10 mouse cellular contexts compared by ENCODE assay signal in the genomic region with DNA sequence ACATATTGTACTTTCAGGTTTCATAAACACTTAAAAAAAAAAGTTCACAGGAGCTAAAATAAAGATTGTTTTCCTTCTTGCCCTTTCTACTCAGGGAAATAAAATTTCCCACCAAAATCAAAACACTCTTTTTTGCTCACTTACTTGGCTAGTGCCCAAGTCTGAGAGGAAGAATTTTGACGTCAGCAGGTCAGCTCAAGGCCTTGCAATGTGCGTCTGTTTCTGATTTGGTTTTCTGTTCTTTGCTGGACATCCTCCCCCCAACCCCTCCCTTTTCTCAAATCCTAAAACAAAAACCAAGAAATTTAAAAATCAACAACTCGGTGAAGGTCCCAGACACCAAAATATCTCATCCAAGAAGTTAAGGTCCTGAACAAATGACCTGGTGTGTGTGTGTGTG.
DNase-seq lines count a peak whose midpoint lies in the region; ATAC-seq lines count a peak whose summit lies in the region.
"Had no signal": no experiment of that assay in that cellular context is flagged by ENCODE, and none has a peak within 500 bp of the region (broad histone marks: within the 10 kb centered on the region; RNA-seq: fewer than 3 reads in every experiment).

No protein-coding gene starts in this region.

- H3K4me2 ChIP-seq in lung, embryonic 16.5 days (ENCODE audit: low read depth, low read length), result no peak overlapping the region
- H3K4me2 ChIP-seq in forebrain, embryonic 14.5 days (ENCODE audit: low read length), result no peak overlapping the region
- no peak overlapping the region for H3K4me2 ChIP-seq in hindbrain, embryonic 13.5 days
- no peak overlapping the region for H3K4me2 ChIP-seq in forebrain, embryonic 16.5 days (ENCODE audit: low read length)

- peak; percentile 80 for DNase-seq in heart, adult 8-10 months (ENCODE audit: low spot score)
- no peak for DNase-seq in heart, postnatal 25 days (ENCODE audit: low spot score)
- DNase-seq in heart, postnatal 4 days, result peak; percentile 37
- DNase-seq in forebrain, embryonic 14.5 days (ENCODE audit: low spot score), result no peak

- no peaks in the 10 kb centered on the region for H3K27me3 ChIP-seq in lung, embryonic 16.5 days (ENCODE audit: control insufficient read depth, insufficient read depth, low read depth, low read length)
- H3K27me3 ChIP-seq in forebrain, embryonic 14.5 days (replicated peaks; ENCODE audit: control insufficient read depth, insufficient read depth, low read length), result no peaks in the 10 kb centered on the region
- H3K27me3 ChIP-seq in hindbrain, embryonic 13.5 days, result no peaks in the 10 kb centered on the region
- no peaks in the 10 kb centered on the region for H3K27me3 ChIP-seq in forebrain, embryonic 16.5 days (replicated peaks; ENCODE audit: control insufficient read depth, insufficient read depth, low read length)
- H3K27me3 ChIP-seq: megakaryocyte, embryonic 14.5 days had no signal

- peaks cover 10% of the 10 kb centered on the region for H3K36me3 ChIP-seq in lung, embryonic 16.5 days (ENCODE audit: control insufficient read depth, insufficient read depth, low read length)
- peaks cover 25% of the 10 kb centered on the region for H3K36me3 ChIP-seq in forebrain, embryonic 14.5 days (ENCODE audit: control insufficient read depth, insufficient read depth, low read length)
- H3K36me3 ChIP-seq in hindbrain, embryonic 13.5 days, result peaks cover 44% of the 10 kb centered on the region
- H3K36me3 ChIP-seq in forebrain, embryonic 16.5 days (ENCODE audit: control insufficient read depth, insufficient read depth), result peaks cover 5% of the 10 kb centered on the region

- peaks cover 11% of the 10 kb centered on the region for H3K4me1 ChIP-seq in brown adipose tissue, adult 24 weeks (ENCODE audit: control insufficient read depth, insufficient read depth, insufficient read length, low read length)
- peaks cover 7% of the 10 kb centered on the region for H3K4me1 ChIP-seq in lung, embryonic 16.5 days (replicated peaks; ENCODE audit: control insufficient read depth, insufficient read depth, low read length)
- H3K4me1 ChIP-seq in forebrain, embryonic 14.5 days (ENCODE audit: control insufficient read depth, insufficient read depth, low read length), result no peaks in the 10 kb centered on the region
- no peaks in the 10 kb centered on the region for H3K4me1 ChIP-seq in hindbrain, embryonic 13.5 days (replicated peaks)
- H3K4me1 ChIP-seq in forebrain, embryonic 16.5 days (replicated peaks; ENCODE audit: control insufficient read depth, insufficient read depth, low read length), result no peaks in the 10 kb centered on the region

- peak; percentile 50; the same call in 1 of the 2 replicates for ATAC-seq in lung, embryonic 16.5 days (ENCODE audit: low read depth)
- no peak for ATAC-seq in forebrain, embryonic 14.5 days
- no peak for ATAC-seq in hindbrain, embryonic 13.5 days (ENCODE audit: low FRiP score)
- no peak for ATAC-seq in forebrain, embryonic 16.5 days
- ATAC-seq: inflammation-experienced regulatory T-cells, adult 6 months had no signal

- no peak overlapping the region for H3K9ac ChIP-seq in lung, embryonic 16.5 days (ENCODE audit: low read length)
- H3K9ac ChIP-seq in forebrain, embryonic 14.5 days (ENCODE audit: low read length), result no peak overlapping the region
- H3K9ac ChIP-seq in hindbrain, embryonic 13.5 days, result no peak overlapping the region
- H3K9ac ChIP-seq in forebrain, embryonic 16.5 days (replicated peaks; ENCODE audit: low read depth, low read length), result no peak overlapping the region

- peak overlapping the region; percentile 28 for H3K27ac ChIP-seq in brown adipose tissue, adult 24 weeks (replicated peaks; ENCODE audit: low read depth, low read length)
- 0 out of 2 replicates have a peak overlapping the region, but pooled peaks have one; percentile 7 for H3K27ac ChIP-seq in lung, embryonic 16.5 days (ENCODE audit: low read length)
- no peak overlapping the region for H3K27ac ChIP-seq in forebrain, embryonic 14.5 days (ENCODE audit: low read depth, low read length)
- no peak overlapping the region for H3K27ac ChIP-seq in hindbrain, embryonic 13.5 days
- no peak overlapping the region for H3K27ac ChIP-seq in forebrain, embryonic 16.5 days (ENCODE audit: low read length)

- WGBS in lung, embryonic 16.5 days, result 26% methylated on average over 3 of the region's 3 CpGs
- WGBS in forebrain, embryonic 14.5 days, result 67% methylated on average over 3 of the region's 3 CpGs
- 75% methylated on average over 3 of the region's 3 CpGs for WGBS in hindbrain, embryonic 13.5 days
- 64% methylated on average over 3 of the region's 3 CpGs for WGBS in forebrain, embryonic 16.5 days

- H3K9me3 ChIP-seq in lung, embryonic 16.5 days (ENCODE audit: control insufficient read depth, low read length), result no peaks in the 10 kb centered on the region
- H3K9me3 ChIP-seq in forebrain, embryonic 14.5 days (replicated peaks; ENCODE audit: control insufficient read depth, low read length), result no peaks in the 10 kb centered on the region
- H3K9me3 ChIP-seq in hindbrain, embryonic 13.5 days, result no peaks in the 10 kb centered on the region
- no peaks in the 10 kb centered on the region for H3K9me3 ChIP-seq in forebrain, embryonic 16.5 days (ENCODE audit: control insufficient read depth, low read length)
- H3K9me3 ChIP-seq: megakaryocyte, embryonic 14.5 days had no signal

- intact Hi-C loops in heart, postnatal 25 days (cut with DNase I), result no loop called here

- H3K4me3 ChIP-seq in brown adipose tissue, adult 24 weeks (ENCODE audit: insufficient read depth, low read depth, low read length), result no peak overlapping the region
- H3K4me3 ChIP-seq in lung, embryonic 16.5 days (ENCODE audit: low read length), result no peak overlapping the region
- H3K4me3 ChIP-seq in forebrain, embryonic 14.5 days (ENCODE audit: low read depth, low read length), result no peak overlapping the region
- H3K4me3 ChIP-seq in hindbrain, embryonic 13.5 days, result no peak overlapping the region
- H3K4me3 ChIP-seq in forebrain, embryonic 16.5 days (replicated peaks; ENCODE audit: low read length), result no peak overlapping the region
- H3K4me3 ChIP-seq: megakaryocyte, embryonic 14.5 days had no signal

Comparison
In these comparisons a context has a peak if more than half of its experiments do, and no peak if none do; other contexts are left out.
1. DNase-seq: peak in heart, adult 8-10 months (single experiment) and heart, postnatal 4 days (single experiment); none in heart, postnatal 25 days (single experiment) and forebrain, embryonic 14.5 days (single experiment).
2. H3K27ac ChIP-seq: peak in brown adipose tissue, adult 24 weeks (single experiment) and lung, embryonic 16.5 days (single experiment); none in forebrain, embryonic 14.5 days (single experiment), hindbrain, embryonic 13.5 days (single experiment) and forebrain, embryonic 16.5 days (single experiment).